Mouse (Mus musculus) lung, postnatal 25 days (tissue): ENCODE data around the gene Rhot2.
"Not testable (repeated sequence)": the region's sequence is repeated elsewhere in the genome, so short reads cannot be mapped to it uniquely, and the experiment has no call there.

Experiments
- DNase-seq: peaks from one replicate; pipeline ENCODE4 v3.0.0; 2022; ENCODE audit warnings: low spot score

Rhot2 gene

GRCm38 (mm10) chr17:25874148-25874720, 29.6 kb upstream of the Rhot2 start:
- DNase-seq: no peak

- DNase-seq: no peak
Measured at GRCm38 (mm10) chr17:25873405-25874147, 28.9 kb upstream of the Rhot2 start.

GRCm38 (mm10) chr17:25872676-25873075, 28.0 kb upstream of the Rhot2 start:
- DNase-seq: no peak

- not testable (repeated sequence) for DNase-seq
Measured at GRCm38 (mm10) chr17:25871566-25871965, 26.9 kb upstream of the Rhot2 start.

- no peak for DNase-seq
Measured at GRCm38 (mm10) chr17:25869954-25870353, 25.3 kb upstream of the Rhot2 start.

GRCm38 (mm10) chr17:25869498-25869897, 24.8 kb upstream of the Rhot2 start:
- no peak for DNase-seq

- peak; percentile 87 for DNase-seq
Measured at GRCm38 (mm10) chr17:25868601-25869191, 24.0 kb upstream of the Rhot2 start, which contains the start of gene Mcrip2. Gene Mcrip2 (minus strand): TSS chr17:25868764.

GRCm38 (mm10) chr17:25867836-25868600, 23.4 kb upstream of the Rhot2 start:
- DNase-seq: peak; percentile 23

GRCm38 (mm10) chr17:25867509-25867835, 22.8 kb upstream of the Rhot2 start:
- no peak for DNase-seq

GRCm38 (mm10) chr17:25866172-25866571, 21.5 kb upstream of the Rhot2 start:
- DNase-seq: no peak

GRCm38 (mm10) chr17:25865288-25865687, 20.6 kb upstream of the Rhot2 start:
- no peak for DNase-seq

GRCm38 (mm10) chr17:25864311-25864710, 19.7 kb upstream of the Rhot2 start:
- DNase-seq: no peak

- DNase-seq: no peak
Measured at GRCm38 (mm10) chr17:25863681-25864080, 19.0 kb upstream of the Rhot2 start.

GRCm38 (mm10) chr17:25861704-25862612, 17.3 kb upstream of the Rhot2 start:
- no peak for DNase-seq

- DNase-seq: peak; percentile 93
Measured at GRCm38 (mm10) chr17:25860832-25861703, 16.4 kb upstream of the Rhot2 start, which contains the start of gene Wdr90. Gene Wdr90 (minus strand): TSS chr17:25861501.

GRCm38 (mm10) chr17:25860229-25860628, 15.6 kb upstream of the Rhot2 start:
- no peak for DNase-seq

GRCm38 (mm10) chr17:25843636-25844395, 835 bp downstream of the Rhot2 start:
- DNase-seq: no peak

GRCm38 (mm10) chr17:25843122-25843521, 1.5 kb downstream of the Rhot2 start:
- no peak for DNase-seq

- no peak for DNase-seq
Measured at GRCm38 (mm10) chr17:25842509-25842908, 2.1 kb downstream of the Rhot2 start.
